Mouse (Mus musculus) kidney, adult 9 months (tissue): ENCODE data around the gene Nt5dc2.
A peak's percentile ranks its signal among the peaks of the same experiment; 100 is the strongest.

ENCODE experiments used
- DNase-seq: peaks from one replicate; pipeline ENCODE4 v3.0.0; 2022

Gene Nt5dc2

GRCm38 (mm10) chr14:31134015-31135000, 3.5 kb downstream of the Nt5dc2 start:
- no peak for DNase-seq

- DNase-seq, result no peak
Observed at GRCm38 (mm10) chr14:31135495-31136410, 4.9 kb downstream of the Nt5dc2 start.

- no peak for DNase-seq
Observed at GRCm38 (mm10) chr14:31136411-31137280, 5.8 kb downstream of the Nt5dc2 start.

DNA sequence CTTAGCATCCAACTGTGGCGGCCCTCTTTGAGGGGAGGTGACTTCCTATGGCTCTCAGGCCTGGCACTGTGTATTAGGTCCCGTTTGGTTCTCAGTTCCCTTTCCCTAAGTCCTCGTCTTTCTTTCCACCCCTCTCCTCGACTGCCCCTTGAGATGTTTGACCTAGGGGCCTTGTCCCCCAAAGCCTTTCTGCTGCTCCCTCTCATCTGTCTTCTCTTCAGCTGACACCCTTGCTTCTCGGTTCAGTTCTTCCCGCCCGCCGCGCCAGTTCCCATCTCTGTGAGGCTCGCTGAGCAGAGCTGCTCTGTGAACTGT, 6.4 kb downstream of the Nt5dc2 start:
- no peak for DNase-seq

DNA sequence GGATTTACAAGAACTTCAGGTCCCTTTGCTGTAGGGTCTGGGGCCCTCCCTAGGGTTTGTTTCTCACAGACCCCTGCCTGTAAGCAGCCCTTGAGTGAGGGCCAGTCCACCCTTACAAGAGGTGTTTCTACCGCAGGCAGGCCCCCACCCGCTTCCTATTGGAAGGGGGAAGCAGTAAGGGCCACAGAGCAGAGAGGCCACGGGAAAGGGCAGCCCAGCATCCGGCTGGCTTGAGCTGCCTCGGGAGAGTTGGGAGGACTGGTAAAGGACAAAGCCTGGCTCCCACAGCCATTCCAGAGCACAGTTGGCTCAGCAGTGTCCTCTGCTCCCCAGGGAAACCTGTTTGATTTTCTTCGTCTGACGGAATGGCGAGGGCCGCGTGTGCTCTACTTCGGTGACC, 6.9 kb downstream of the Nt5dc2 start:
- peak; percentile 42 for DNase-seq

DNA sequence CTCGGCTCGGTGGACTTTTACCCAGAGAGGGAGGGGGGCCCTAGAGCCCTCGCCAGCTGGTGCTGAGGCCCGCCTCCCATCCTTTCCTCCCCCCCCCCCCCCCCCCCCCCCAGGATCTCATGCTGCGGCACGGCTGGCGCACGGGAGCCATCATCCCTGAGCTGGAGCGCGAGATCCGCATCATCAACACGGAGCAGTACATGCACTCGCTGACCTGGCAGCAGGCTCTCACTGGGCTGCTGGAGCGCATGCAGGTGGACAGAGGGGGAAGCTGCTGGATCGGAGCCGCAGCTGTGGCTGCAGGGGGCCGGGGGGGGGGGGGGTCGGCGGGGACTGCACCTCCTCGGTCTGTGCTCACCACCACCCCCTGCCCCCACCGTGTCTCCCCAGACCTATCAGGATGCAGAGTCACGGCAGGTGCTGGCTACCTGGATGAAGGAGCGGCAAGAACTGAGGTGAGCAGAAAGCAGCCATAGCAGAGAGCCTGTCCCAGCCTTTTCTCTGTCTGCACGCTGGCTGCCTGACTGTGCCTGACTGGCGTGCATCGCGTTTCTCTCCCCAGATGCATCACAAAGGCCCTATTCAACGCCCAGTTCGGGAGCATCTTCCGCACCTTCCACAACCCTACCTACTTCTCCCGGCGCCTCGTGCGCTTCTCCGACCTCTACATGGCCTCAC, 7.5 kb downstream of the Nt5dc2 start:
- DNase-seq, result no peak

DNA sequence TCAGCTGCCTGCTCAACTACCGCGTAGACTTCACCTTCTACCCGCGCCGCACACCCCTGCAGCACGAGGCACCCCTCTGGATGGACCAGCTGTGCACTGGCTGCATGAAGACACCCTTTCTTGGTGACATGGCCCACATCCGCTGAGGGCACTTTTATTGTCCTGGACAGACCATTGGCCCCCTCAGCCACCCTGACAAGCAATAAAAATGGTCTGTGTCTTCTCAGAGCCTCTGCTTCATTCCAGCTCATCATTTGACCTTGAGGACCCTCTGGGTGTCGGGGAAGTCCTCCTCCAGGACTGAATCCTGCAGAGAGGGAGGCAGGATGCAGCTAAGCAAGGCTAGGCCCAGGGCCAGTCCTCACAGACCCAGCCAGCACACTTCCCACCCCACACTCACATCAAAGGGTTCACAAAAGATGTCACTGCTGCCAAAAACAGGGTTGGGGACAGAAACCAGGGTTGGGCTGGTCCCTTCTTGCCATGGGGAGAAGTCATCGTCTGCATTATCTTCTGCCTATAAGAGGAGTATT, 8.1 kb downstream of the Nt5dc2 start:
- no peak for DNase-seq

- no peak for DNase-seq
Observed at GRCm38 (mm10) chr14:31139666-31140065, 8.8 kb downstream of the Nt5dc2 start.

- DNase-seq, result no peak
Observed at GRCm38 (mm10) chr14:31140141-31140540, 9.3 kb downstream of the Nt5dc2 start.

- no peak for DNase-seq
Observed at GRCm38 (mm10) chr14:31141011-31141410, 10.2 kb downstream of the Nt5dc2 start.

GRCm38 (mm10) chr14:31145694-31146093, 14.8 kb downstream of the Nt5dc2 start:
- DNase-seq, result no peak

DNA sequence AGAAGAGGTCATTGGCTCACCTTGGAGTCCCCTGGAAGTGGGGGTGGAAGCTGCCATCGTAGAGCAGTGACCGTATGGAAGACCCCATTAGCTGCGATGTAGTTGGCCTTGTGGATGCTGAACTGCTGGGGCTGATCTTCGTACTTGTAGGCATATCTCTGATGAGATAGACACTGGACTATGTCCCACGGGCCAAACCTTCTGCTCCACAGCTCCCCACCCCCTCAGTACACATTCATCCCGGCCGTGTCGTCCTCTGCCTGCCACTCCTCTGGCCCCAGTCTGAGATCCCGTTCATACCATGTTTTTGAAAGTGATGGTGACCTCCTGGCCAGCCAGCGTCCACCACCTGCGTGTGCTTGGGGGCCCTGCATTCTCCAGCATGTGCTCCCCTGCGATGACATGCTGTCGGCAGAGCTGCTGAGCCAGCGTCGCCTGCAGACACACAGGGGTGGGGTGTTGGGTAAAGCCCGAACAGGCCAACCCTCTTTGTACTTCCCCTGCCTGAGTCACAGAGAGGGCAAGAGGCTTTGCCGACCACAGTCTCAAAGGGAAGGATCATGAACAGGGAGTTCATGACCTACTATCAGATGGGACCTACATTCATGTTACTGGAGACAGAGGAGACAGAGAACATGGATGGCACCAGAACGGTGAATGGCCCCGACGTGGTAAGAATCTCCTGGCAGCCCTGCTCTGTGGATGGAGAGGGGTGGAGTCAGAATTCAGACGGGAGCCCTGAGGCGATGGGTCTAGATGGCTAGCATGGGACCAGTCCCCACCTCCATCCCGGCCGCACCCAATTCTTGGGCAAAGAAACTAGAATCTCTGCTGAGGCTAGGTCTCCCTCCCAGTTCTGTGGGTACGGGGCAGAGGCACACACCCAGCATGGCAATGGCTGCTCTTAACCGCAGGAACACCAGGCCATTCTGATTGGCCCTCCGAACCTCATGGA, 29.6 kb downstream of the Nt5dc2 start:
- DNase-seq, result no peak

- DNase-seq, result no peak
Observed at GRCm38 (mm10) chr14:31161191-31161590, 30.3 kb downstream of the Nt5dc2 start.

- DNase-seq, result no peak
Observed at GRCm38 (mm10) chr14:31161638-31162037, 30.8 kb downstream of the Nt5dc2 start.

DNA sequence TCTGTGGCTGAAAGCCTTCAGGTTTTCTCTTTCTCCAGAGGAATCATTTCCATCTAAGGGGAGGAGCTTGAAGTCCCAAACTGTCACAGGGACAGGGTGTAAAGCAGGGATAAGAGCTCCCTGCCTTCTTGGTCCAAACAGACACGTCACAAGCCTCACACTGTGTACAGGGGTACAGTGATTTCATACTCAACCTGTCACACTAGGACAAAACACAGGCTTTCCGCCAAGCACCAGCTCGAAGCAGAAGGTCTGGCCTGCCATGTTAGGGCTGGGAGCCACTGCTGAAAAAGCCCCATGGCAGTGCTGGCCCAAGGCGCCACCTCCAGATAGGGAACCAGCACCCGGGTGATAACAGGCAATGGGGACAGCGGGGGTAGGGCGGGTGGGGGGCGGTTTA, 33.2 kb downstream of the Nt5dc2 start:
- no peak for DNase-seq

DNA sequence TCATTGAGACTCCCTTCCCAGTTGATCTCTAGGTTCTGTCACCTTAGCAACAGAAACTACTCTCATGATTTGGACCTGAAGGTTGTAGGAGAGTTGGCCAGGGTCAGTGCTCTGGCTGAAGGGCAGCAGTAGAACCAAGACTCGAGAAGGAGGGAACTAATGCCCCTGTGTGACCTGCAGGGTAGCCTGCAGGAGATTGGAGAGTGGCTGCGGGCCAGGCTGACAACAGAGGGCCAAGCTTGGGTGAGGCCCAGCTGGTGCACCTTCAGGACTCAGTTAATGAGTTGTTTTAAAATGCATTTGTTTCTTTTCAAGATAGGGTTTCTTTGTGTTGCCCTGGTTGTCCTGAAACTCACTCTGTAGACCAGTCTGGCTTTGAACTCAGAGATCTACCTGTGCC, 34.2 kb downstream of the Nt5dc2 start:
- DNase-seq, result no peak

- DNase-seq, result no peak
Observed at GRCm38 (mm10) chr14:31165458-31165857, 34.6 kb downstream of the Nt5dc2 start.

- no peak for DNase-seq
Observed at GRCm38 (mm10) chr14:31165991-31166630, 35.3 kb downstream of the Nt5dc2 start.

DNA sequence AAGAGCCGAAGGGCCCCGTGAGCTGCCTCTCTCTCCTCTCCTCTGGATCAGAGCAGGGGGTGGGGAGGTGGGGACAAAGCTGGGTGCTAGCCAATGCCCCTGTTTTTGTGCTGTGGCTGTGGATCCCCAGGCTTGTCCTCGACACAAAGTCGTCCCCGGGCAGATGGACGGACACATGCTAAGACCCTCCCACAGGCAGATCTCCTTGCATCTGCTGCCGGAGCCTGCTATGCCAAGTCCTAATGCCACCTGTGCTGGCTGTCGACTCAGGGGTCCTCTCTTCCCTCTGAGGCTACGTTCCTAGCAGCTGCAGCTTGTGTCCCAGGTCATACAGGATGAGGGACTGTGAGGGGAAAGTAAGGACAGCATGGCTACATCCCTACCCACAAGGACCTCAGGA, 36.0 kb downstream of the Nt5dc2 start:
- DNase-seq, result no peak

DNA sequence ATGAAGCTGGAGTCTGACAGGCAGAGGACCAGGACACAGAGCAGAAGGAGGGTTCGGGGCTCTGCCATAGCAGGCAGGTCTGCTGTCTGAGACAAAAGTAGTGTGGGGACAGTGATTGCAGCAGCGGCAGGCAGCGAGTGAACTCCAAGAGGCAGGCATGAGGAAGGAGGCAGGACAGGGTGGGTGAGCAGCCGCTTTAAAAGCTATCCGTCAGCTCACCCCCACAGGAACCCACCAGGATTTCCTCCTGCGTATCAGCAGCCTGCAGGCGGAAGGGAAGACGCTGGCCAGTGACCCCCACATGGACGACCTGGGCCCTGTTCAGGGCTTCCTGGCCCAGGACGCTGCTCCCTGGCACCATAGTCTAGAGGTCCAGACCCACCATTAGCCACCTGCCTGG, 37.6 kb downstream of the Nt5dc2 start, which contains the start of gene Stab1:
TSS of gene Stab1 (minus strand) at position 217 of the 400 bp plus-strand sequence.
- peak; percentile 56 for DNase-seq
